Mouse (Mus musculus) testis, adult 2 months (tissue): ENCODE results near the gene Acap1. TPM values are rescaled to one million over a fixed set of nuclear protein-coding genes. Genes with fewer than 3 reads are reported as not detected.
"Not testable (repeated sequence)": the region's sequence is repeated elsewhere in the genome, so short reads cannot be mapped to it uniquely, and the experiment has no call there.

ENCODE experiments used
- H3K27ac ChIP-seq: fragments of 200-500 bp; 2 replicates; pipeline ENCODE4 v1.5.1; 2012; ENCODE audit warnings: low read depth, low read length; ENCODE audit not compliant: control insufficient read depth, insufficient read depth
- H3K27me3 ChIP-seq: fragments of 200-500 bp; 2 replicates; pipeline ENCODE4 v1.6.1; 2012; ENCODE audit warnings: mild to moderate bottlenecking, low read length, moderate library complexity; ENCODE audit not compliant: control insufficient read depth, insufficient read depth
- H3K36me3 ChIP-seq: fragments of 200-500 bp; 2 replicates; pipeline ENCODE4 v1.6.1; 2012; ENCODE audit warnings: mild to moderate bottlenecking, low read length; ENCODE audit not compliant: control insufficient read depth, insufficient read depth
- H3K4me1 ChIP-seq: fragments of 200-500 bp; 2 replicates; pipeline ENCODE4 v1.6.1; 2012; ENCODE audit warnings: low read length; ENCODE audit not compliant: control insufficient read depth, insufficient read depth
- H3K4me3 ChIP-seq: fragments of 200-500 bp; 2 replicates; pipeline ENCODE4 v1.5.1; 2012; ENCODE audit warnings: low read depth, mild to moderate bottlenecking, low read length, moderate library complexity, mixed read lengths; ENCODE audit not compliant: control insufficient read depth
- CTCF ChIP-seq: fragments of 200-500 bp; IDR thresholded peaks from 2 replicates; pipeline ENCODE4 v1.5.1; 2012; ENCODE audit warnings: low read depth, mild to moderate bottlenecking, inconsistent platforms, low read length, moderate library complexity; ENCODE audit not compliant: control insufficient read depth, insufficient read depth, insufficient replicate concordance
- POLR2A ChIP-seq: fragments of 200-500 bp; IDR thresholded peaks from 2 replicates; pipeline ENCODE4 v1.6.1; 2012; ENCODE audit warnings: low read depth, mild to moderate bottlenecking, inconsistent platforms, low read length, moderate library complexity; ENCODE audit not compliant: control insufficient read depth
- polyA plus RNA-seq: library from polyadenylated mRNA; depleted of rRNA; stranded (reverse); fragments of >200 nt; gene quantifications from 2 replicates; pipeline ENCODE4 v1.2.3, GENCODE M21; 2012

Acap1 gene
- polyA plus RNA-seq, 1 experiment, result 4.9 TPM

DNA sequence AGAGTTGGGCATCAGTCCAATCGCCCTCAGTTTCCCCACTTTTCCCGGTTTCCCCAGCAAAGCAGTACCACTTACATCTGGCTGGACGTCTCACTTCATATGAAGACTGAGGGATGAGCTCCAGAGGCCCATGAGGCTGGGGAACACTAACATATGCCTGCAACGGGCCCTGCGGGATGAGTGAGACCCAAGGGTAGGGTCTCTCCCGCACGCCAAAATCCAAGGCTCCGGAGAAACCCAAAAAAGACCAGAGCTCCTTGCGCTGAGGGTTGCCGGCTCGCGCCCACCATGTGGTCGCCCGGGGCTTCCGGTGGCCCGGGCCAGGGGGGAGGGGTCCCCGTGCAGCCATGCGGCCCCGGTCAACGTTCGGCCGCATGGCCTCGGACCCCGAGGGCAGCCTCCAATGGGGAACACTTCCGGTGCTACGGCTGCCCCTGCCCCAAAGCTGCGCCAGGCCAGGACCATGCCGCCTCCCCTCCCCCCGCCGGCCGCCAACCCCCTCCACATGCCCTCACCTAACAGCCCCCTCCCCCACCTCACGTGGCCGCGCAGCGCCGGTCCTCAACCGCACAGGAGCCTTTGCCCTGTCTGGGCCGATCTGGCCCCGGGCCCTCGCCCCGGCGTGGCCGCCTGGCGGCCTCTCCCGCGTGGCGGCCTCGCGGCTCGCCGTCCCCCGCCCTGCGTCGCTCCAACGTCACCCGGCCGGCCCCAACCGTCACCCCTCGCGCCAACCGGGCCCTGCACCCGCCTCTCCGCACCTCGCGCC, 25.1 kb upstream of the Acap1 start:
- peaks cover 11% of the 10 kb centered on the region for H3K4me1 ChIP-seq
- TF ChIP-seq CTCF, result no peak
- peak; percentile 11; the same call in 1 of the 2 replicates for TF ChIP-seq POLR2A
- no peaks in the 10 kb centered on the region for H3K27me3 ChIP-seq
- peak overlapping the region; percentile 98 for H3K27ac ChIP-seq
- peaks cover 7% of the 10 kb centered on the region for H3K36me3 ChIP-seq
- peak overlapping the region; percentile 98 for H3K4me3 ChIP-seq

DNA sequence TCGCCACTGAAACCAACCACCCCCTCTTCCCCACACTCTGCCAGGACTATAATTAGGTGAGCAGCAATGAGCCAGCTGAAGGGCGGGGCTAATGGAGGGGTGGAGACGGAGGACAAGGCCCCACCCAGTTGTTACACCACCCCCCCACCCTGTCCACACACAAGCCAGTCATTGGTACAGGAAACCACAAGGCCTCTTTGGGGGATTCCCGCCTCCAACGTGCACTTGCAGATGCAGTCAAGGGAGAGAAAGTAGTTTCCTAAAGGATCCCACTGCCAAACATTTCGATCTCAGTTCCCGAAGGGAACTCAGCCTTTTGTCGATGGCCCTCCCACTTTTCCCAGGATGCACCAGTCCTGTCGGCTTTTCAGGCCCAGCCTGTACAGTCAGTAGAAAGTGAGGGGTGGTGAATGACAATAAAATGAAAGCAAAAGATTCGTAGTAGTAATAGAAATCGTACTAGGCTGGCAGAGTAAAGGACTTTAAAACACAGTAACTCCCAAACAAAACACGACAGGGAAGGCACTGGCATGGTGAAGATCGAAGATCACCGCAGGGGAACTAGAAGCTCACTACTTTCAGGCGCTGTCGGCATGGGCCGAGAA, 24.4 kb upstream of the Acap1 start:
- H3K4me1 ChIP-seq, result peaks cover 14% of the 10 kb centered on the region
- peak overlapping the region; percentile 98 for H3K4me3 ChIP-seq
- H3K27me3 ChIP-seq, result no peaks in the 10 kb centered on the region
- peak overlapping the region; percentile 98 for H3K27ac ChIP-seq
- TF ChIP-seq POLR2A (no peak), CTCF (no peak)
- H3K36me3 ChIP-seq, result peaks cover 7% of the 10 kb centered on the region

- Histone ChIP-seq H3K4me3 (peak overlapping the region; percentile 98), H3K27ac (peak overlapping the region; percentile 98), H3K36me3 (peaks cover 7% of the 10 kb centered on the region), H3K27me3 (no peaks in the 10 kb centered on the region), H3K4me1 (peaks cover 16% of the 10 kb centered on the region)
- no peak for TF ChIP-seq POLR2A
- TF ChIP-seq CTCF, result no peak
Measured at GRCm38 (mm10) chr11:69919053-69919452, 23.7 kb upstream of the Acap1 start.

GRCm38 (mm10) chr11:69918118-69918517, 22.8 kb upstream of the Acap1 start:
- TF ChIP-seq POLR2A (no peak), CTCF (no peak)
- no peak overlapping the region for H3K27ac ChIP-seq
- H3K4me1 ChIP-seq, result peaks cover 18% of the 10 kb centered on the region
- no peak overlapping the region for H3K4me3 ChIP-seq
- H3K36me3 ChIP-seq, result peaks cover 7% of the 10 kb centered on the region
- H3K27me3 ChIP-seq, result no peaks in the 10 kb centered on the region

- peaks cover 7% of the 10 kb centered on the region for H3K36me3 ChIP-seq
- H3K27ac ChIP-seq, result no peak overlapping the region
- no peaks in the 10 kb centered on the region for H3K27me3 ChIP-seq
- H3K4me1 ChIP-seq, result peaks cover 20% of the 10 kb centered on the region
- H3K4me3 ChIP-seq, result no peak overlapping the region
- TF ChIP-seq CTCF, result no peak
- TF ChIP-seq POLR2A, result no peak
Measured at GRCm38 (mm10) chr11:69917379-69917948, 22.1 kb upstream of the Acap1 start.

- peaks cover 20% of the 10 kb centered on the region for H3K4me1 ChIP-seq
- H3K27me3 ChIP-seq, H3K36me3 ChIP-seq, H3K4me3 ChIP-seq, H3K27ac ChIP-seq: not testable (repeated sequence)
Measured at GRCm38 (mm10) chr11:69916652-69917378, 21.5 kb upstream of the Acap1 start.

- Histone ChIP-seq H3K27me3 (no peaks in the 10 kb centered on the region), H3K36me3 (peaks cover 7% of the 10 kb centered on the region), H3K4me3 (no peak overlapping the region), H3K27ac (no peak overlapping the region), H3K4me1 (peaks cover 20% of the 10 kb centered on the region)
- TF ChIP-seq POLR2A (peak; percentile 17; the same call in 1 of the 2 replicates), CTCF (no peak)
Measured at GRCm38 (mm10) chr11:69915667-69916627, 20.6 kb upstream of the Acap1 start.
